Mouse (Mus musculus): Measurements from ENCODE around the gene Gnat1.
A peak's percentile ranks its signal among the peaks of the same experiment; 100 is the strongest.

Gnat1 gene

GRCm38 (mm10) chr9:107679501-107679900, at the start of gene Gnat1:
TSS of gene Gnat1 (minus strand) at chr9:107679712.
- no peak for DNase-seq (ENCODE audit: low read depth, low spot score)

DNA sequence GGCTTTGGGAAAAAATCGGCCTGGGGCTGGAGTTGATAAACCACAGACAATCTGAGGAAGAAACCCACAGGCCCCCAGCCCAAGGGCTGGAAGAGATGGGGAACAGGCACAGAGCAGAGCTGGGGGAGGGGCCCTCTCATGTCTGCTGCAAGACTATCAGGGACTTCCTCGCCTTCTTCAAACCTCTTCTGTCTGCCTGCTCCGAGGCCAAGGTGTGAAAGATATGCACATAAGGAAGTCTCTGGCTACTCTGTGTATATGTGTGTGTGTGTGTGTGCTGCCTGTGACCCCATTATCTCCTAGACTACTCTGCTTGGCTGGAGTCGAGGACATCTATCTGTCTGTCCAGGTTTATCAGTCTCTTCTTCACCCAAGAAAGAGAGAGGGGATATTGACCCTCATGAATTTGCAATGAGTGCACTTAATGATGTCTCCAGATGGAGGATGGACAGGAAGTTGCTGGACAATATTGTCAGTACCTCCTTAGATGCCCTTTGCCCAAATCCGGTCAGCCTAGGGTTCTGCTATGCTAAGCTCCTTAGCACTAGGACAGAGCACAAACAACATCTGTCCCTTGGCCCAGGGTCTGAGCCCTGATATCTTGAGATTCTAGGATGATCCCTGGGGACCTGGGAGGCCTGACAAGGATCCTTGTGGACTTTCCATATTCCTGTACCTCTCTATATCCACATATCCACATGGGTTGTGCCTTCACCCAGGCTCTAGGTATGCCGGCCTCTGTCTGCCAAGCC, 49.6 kb upstream of the Gnat1 start:
- DNase-seq (ENCODE audit: low read depth, low spot score): no peak

- no peak for DNase-seq (ENCODE audit: low read depth, low spot score)
Measured at GRCm38 (mm10) chr9:107727041-107727440, 47.5 kb upstream of the Gnat1 start.

DNA sequence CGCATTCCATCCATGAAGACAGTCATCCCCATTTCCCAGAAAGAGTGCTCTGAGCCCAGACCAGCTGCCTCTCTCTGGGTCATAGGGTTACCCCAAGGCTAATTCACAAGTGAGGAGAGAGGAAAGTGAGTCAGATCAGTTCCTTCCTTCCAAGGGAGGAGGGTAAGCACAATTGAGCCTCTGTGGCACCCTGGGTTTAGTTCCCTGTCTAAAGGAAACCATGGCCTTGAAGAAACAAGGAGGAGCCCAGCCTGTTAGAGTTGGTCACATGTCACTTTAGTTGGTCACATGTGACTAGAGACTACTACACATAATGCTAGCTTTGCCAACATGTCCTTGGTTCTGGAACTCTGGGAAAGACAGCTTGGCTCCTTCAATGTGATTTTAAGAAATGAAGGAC, 45.3 kb upstream of the Gnat1 start:
- no peak for DNase-seq (ENCODE audit: low read depth, low spot score)

- peak; percentile 71 for DNase-seq (ENCODE audit: low read depth, low spot score)
Measured at GRCm38 (mm10) chr9:107723794-107724531, 44.5 kb upstream of the Gnat1 start.

DNA sequence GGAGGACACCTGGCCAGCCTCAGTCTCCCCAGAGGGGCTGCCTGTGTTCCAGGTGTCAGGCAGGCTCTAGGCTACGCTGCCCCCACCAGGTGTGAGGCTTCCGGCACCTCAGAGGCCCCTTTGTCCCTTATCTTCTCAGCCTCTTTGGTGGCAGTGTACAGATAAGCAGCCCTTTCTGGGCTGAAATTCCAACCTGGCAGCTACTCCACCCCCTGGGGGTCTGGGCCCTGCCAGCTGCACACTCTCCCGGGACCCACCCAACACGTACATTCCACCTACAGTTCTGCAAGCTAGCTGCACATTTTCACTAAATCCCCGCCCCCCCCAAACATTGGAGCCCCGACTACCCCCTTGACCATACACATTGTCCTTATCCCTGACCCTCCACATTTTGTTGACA, 43.8 kb upstream of the Gnat1 start:
- DNase-seq (ENCODE audit: low read depth, low spot score): no peak

- no peak for DNase-seq (ENCODE audit: low read depth, low spot score)
Measured at GRCm38 (mm10) chr9:107718781-107719540, 39.4 kb upstream of the Gnat1 start.

DNA sequence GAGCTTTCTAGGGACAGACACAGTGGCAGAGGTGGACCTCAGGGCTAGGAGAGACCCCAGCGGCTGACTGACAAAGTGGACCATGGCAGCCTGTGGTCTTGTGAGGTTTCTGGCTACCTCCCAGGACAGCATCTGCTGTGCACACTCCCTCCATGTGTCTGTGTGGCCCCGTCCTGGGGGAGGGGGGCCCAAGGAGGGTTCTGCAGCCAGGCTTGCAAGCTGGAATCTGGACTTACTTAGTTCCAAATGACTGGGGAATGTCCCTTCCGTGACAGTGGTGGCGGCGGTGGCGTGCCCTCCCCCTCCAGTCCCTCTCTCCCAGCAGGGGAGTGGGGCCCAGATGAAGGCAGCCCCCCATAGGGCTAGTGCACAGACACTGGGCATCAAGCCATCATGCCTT, 37.4 kb upstream of the Gnat1 start:
- no peak for DNase-seq (ENCODE audit: low read depth, low spot score)

- DNase-seq (ENCODE audit: low read depth, low spot score): no peak
Measured at GRCm38 (mm10) chr9:107715632-107716031, 36.1 kb upstream of the Gnat1 start.

DNA sequence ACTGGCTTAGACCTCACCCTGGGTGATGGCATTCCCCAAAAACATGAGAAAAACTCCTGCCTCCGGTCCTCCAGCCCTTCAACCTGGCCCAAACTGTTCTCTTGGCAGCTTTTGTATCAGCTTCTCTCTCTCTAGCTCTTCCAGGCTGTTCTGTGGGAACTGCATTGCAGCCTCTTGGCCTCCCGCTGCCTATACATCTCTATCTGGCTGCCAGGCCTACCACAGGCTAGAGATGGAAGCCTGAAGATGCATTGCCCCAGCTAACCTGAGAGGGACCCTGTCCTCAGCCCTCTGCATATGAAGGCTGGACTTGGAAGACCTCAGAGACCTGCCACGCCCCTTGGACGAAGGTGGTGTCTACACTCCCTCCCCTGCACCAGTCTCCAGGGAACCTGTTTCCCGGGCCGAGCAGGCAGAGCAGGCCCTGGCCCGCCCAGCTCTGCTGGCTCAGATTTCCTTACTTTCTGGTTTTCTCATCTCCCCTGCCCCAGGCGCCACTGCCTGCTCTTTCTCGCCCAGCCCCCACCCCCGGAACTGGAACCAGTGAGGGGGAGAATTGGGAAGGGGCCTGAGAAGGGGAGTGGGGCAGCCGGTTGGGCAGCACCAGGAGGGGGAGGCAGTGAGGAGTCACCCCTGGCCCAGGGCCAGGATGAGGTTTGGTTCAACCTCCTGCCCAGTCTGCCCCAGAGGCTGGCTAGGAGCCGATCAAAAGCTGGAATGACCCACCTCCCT, 34.9 kb upstream of the Gnat1 start:
- DNase-seq (ENCODE audit: low read depth, low spot score): peak; percentile 79

- DNase-seq (ENCODE audit: low read depth, low spot score): peak; percentile 90
Measured at GRCm38 (mm10) chr9:107709697-107710483, 30.4 kb upstream of the Gnat1 start, which contains the start of gene Sema3f. TSS of gene Sema3f (minus strand) at chr9:107710475.

- no peak for DNase-seq (ENCODE audit: low read depth, low spot score)
Measured at GRCm38 (mm10) chr9:107709096-107709696, 29.7 kb upstream of the Gnat1 start.

- no peak for DNase-seq (ENCODE audit: low read depth, low spot score)
Measured at GRCm38 (mm10) chr9:107708439-107709095, 29.1 kb upstream of the Gnat1 start.

GRCm38 (mm10) chr9:107707701-107708438, 28.4 kb upstream of the Gnat1 start:
- DNase-seq (ENCODE audit: low read depth, low spot score): no peak

DNA sequence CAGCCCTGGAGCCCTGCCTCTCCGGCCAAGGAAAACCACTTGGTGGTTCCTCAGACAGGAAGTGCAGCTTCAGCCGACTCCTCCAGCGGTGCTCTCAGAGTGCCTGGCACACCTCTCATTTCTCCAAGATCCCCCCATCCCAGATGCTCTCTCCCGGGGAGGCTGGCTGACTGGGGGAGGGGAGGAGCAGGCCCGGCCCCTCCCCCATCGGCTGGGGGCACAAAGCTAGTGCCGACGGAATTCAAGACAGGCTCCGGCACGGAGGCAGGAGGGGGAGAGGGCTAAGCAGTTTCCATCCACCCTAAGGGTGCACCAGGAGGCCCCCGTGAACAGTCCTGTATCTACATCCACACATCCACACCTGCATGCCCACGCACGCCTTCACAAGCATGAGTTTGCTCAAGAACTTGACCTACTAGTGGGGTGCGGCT, 27.3 kb upstream of the Gnat1 start:
- peak; percentile 68 for DNase-seq (ENCODE audit: low read depth, low spot score)

DNA sequence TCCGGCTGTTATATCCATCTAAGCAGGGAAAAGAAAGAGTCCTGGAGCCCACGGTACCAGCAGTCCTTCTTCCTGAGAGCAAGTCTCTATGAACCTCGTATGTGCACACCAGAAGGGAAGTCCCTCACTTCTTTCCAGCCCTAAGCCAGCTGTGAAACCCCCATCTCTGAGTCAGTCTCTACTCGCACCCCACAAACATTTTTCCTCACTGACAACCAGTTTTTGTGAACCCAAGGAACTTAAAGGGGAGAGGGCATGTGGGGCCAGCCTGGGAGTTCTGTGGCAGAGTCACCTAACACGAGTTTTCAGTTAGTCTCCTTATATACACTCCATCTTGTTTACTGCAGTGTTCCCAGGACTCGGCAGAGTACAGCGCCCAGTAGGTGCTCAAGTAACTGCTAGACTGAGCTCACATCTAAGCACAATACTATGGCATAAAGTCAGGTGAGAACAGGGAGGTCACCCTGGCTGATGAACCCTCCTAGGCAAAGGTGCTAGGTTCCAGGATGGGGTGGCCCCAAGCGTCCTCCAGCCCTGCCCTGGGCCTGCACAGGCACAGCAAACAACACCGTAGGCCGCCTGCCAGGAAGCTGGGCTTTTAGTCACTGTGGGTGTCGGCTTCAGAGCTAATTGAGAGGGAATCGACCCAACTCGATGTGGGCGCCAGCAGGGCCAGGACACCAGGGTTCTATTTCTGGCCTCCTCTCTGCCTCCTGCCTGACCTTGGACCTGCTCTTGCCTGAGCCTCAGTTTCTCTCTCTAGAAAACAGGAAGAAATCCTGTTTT, 24.0 kb upstream of the Gnat1 start:
- DNase-seq (ENCODE audit: low read depth, low spot score): no peak

- DNase-seq (ENCODE audit: low read depth, low spot score): no peak
Measured at GRCm38 (mm10) chr9:107702606-107703185, 23.2 kb upstream of the Gnat1 start.

DNA sequence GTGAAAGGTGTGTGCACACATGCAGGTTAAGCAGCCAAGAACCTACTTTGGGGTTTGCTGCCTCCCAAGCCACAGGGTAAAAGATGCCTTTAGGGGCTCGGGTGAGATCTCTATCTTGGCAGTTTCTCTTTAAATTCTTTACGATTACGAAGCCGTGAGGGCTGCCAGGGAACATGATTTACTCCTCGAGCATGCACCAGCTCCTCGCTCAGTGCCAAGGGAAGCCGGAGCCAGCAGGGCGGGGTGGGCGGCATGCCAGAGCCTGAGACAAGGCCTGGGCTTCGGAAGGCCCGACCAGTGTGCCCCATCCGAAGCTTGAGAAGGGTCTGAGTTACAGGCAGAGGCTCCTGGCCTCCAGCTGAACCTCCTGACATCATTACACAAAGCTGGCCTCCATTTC, 22.1 kb upstream of the Gnat1 start:
- DNase-seq (ENCODE audit: low read depth, low spot score): no peak
